Mouse (Mus musculus) C2C12 (cell line): ENCODE results near the gene Susd4.

Experiments used
- CTCF ChIP-seq: IDR thresholded peaks from one replicate; pipeline ENCODE4 v1.5.1; 2011; ENCODE audit not compliant: control insufficient read depth, insufficient read depth, insufficient read length
- FOSL1 ChIP-seq: IDR thresholded peaks from one replicate; pipeline ENCODE4 v1.8.0; 2011; ENCODE audit warnings: mild to moderate bottlenecking, low read length; ENCODE audit not compliant: poor library complexity, insufficient read depth, severe bottlenecking
- MAX ChIP-seq: IDR thresholded peaks from one replicate; pipeline ENCODE4 v1.6.1; 2011; ENCODE audit warnings: mild to moderate bottlenecking, control low read depth
- USF1 ChIP-seq: IDR thresholded peaks from one replicate; pipeline ENCODE4 v1.6.1; 2011; ENCODE audit warnings: low read depth, mild to moderate bottlenecking, control low read depth, moderate library complexity

DNA sequence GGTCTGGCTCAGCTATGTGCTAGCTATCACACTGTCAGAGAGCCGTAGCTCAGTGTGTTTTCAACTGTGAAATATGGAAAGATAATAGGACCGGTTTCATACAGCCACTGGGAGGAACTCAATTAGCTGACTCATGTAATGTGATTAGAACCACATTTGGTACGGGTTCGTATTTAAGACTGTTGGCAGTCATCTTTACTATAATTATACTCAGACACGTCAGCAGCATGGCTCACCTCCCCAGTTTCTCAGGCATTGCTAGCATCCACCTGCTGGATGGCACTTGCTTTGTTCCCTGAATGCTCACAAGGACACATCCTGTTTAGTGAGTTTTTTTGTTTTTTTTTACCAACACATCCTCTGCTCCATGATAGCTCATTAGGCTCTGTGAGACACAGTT lies 138.4 kb downstream of the Susd4 start:
- TF ChIP-seq CTCF (no peak), USF1 (no peak), FOSL1 (no peak), MAX (no peak)
